Mouse (Mus musculus): Measurements from ENCODE around the gene Kdm2a. TPM values are rescaled to one million over a fixed set of nuclear protein-coding genes. Genes with fewer than 3 reads are reported as not detected.

Gene Kdm2a
- 10 to 100 TPM; 90.1 to 95.4 TPM for polyA plus RNA-seq (2017; shearing (Covaris generic))

DNA sequence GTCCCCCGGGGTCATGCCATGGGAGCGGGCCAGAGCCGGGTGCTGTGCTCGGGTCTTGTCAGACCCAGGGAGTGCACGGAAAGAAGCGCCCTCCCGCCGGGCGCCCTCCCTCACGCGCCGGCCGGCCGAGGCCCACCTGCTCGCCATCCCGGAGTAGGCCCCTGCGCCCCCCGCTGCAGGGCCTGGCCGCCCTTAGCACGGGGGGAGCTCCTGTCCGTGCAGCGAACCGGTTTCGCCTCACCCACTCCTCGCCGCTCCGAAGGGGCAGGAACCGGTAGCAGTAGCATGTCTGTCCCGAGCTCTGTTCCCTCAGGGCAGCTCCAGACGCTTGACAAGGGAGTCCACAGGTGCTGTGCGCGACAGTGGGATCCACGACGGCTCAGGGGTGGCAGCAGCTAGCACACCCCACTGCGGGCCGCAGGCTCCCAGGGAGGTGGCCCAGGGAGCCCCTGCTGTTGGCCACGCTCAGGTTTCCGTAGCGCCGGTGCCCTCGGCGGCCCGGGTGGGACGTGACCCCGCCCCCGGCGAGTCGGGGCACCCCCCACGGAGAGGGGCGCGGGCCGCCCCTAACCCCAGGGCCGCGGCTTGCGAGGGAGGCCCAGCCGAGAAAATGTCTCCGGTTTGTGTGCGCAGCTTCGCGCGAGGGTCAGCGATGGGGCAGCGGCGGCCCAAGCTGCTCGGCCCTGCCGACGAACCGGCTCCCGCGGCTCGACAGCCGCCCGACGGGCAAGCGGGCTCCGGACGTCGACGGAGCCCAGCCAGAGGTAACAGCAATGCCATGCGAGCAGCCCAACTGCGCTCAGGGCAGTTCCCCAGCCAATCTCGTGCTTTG, at the start of gene Kdm2a:
TSS of gene Kdm2a (minus strand) at position 488 of the 832 bp plus-strand sequence.
- peak; percentile 22 for ATAC-seq

DNA sequence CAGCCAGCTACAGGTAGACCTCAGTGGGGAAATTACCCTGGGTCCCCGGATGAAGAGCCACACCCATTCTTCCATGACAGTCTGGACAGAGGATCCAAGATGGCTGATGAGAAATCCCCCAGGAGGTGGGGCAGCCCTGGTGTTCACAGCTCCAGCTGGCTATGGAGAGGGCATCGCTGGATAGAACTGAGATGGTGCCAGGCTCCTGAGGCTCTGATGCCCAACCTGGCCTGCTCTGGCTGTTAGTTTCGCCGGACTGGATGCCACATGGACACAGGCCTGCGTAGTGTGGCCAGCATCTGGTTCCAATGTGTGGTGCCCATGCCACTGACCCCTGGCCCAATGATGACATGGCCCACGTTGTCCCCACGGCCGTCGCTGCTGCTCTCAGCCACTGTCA, 49.4 kb upstream of the Kdm2a start:
- no peak for ATAC-seq

DNA sequence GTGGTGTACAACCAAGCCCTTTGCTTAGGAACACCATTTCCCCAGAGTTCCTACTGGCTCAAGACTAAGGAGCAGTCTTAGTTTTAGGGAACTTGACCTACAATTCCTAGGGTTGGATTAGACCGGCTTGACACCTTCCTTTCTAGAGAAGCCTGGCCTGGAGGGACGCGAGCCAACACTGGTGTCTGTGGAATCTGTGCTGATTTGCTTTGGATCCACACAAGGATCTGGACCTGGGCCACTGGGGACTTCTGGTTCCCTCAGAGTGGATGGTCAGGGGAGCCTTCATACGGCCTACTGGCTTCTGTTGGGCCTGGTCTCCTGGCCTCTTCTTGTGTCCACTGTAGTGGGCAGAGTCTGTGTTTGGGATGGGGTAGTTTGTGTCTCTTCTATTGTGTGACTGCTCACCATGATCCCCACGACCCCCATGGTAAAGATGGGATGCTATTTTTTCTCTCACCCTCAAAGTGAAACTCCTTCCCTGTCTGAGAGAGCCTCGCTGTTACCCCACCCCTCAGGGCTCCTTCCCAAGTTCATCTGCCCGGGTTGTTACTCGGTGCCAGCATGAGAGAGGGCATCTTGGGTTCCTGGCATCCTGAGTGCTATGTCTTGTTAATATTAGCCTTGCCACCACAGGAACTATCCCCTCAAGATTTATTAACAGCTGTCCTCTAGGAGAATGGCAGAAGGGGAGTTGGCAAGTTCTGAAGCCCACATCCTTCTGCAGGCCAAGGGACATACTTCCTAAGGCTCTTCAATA, 48.8 kb upstream of the Kdm2a start:
- no peak for ATAC-seq

DNA sequence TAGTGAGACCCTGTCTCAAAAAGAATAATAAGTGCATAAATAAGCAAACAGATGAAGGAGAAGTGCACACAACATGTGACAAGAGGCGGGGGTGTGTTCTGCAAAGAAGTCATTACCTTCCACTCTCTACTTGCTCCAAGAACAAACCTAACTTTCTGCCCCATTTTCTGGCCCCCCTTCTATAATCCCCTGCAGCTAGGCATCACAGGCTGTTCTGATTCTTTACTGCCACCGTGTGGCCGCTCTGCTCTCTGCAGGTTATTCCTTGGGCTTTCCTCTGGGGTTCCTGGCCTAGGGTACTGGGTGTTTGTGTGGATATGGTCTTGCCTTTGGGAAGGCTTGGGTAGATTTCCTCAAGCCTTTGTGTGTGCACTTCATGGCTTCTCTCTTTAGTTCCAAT, 44.3 kb upstream of the Kdm2a start:
- no peak for ATAC-seq

DNA sequence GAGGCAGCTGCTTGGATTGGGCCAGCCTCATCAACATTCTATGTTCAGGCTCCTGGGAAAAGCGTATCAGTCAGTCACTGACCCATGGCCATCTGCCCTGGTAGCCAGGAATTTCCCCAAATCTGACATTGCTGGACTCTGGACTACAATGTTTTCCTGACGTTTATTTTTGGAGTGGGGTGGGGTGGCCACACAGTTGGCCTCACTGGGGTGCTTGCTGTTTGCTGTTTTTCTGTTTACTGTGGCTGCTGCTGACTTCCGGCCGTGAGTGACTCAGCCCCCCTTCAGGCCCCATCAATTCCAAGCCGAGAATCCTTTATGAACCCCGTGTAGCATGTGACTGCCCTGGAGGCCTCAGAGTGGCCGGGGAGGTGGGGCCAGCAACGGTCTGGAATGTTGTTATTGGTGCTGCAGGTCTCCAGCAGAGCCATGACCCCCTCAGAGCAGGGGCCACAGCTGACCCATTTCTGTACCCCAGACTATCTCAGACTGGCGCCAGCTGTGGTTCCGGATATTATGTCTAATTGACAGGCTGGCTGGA, 43.6 kb upstream of the Kdm2a start:
- no peak for ATAC-seq

DNA sequence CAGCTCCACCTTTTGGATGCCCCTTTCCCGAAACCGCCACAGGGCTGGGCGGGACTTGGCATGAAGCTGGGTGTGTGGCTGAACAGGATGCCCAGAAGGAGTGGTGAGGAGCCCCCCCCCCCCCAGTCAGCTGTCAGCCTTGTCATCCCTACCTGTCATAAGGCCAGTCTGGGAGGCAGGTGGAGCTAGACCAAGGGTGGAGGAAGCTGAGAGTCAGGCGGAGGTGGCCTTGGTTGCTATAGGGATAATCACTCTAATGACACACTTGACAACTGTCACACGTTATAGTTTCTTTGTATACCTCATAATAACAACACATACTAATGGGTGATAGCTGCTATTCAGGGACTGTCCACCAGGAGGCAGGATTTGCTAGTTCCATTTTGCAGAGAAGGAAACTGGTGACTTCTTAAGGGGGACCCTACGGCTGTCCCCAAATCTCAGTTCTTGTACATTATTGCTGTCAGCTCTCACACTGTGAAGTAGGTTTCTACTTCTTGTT, 43.1 kb upstream of the Kdm2a start:
- ATAC-seq, result peak; percentile 63

DNA sequence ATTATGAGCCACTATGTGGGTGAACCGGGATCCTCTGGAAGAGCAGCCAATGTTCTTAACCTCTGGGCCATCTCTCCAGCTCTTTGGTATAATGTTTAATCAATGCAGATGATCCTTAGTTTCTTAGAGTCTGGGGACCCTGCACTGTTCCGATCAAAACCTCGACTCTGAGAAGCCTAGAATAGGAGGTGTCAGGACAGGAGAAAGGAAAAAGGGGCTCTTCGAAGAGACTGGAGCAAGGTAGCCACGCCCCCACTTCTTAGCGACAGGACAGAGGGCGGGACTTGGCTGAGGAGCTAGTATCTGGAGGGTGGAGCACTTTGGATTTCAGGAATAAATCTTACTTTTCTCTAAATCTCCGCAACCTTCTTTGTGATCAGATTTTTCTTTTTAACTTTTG, 42.1 kb upstream of the Kdm2a start:
- ATAC-seq, result no peak

DNA sequence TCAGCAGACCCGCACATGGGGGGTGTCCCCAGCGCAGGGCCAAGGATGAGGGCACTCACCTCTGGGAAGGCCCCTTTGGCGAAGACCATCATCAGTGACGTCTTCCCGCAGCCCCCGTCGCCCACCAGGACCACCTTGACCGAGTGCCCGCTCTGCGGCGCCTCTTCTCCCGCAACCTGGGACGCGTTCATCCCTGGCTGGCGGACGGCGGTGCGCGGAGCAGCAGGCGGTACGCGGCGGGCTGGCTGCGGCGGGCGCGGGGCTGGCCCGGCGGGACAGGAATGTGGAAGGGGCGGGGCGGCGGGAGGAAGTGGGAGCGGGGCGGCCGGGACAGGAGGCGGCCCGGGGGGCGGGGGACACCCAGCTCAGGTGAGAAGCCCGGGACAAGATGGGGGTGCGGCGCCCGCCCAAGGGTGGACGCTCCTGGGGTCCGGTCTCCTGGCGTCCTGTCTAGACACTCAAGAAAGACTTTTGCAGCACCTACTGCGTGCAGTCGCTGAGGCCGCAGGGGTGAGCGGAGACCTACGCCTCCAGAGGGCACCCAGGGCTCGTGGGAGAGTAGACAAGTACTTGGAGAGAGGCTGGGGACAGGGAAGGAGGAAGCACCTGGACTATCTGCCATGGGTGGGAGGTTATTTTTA, 41.2 kb upstream of the Kdm2a start, which contains the start of gene Rhod:
TSS of gene Rhod (minus strand) at position 272 of the 641 bp plus-strand sequence.
- peak; percentile 23 for ATAC-seq

DNA sequence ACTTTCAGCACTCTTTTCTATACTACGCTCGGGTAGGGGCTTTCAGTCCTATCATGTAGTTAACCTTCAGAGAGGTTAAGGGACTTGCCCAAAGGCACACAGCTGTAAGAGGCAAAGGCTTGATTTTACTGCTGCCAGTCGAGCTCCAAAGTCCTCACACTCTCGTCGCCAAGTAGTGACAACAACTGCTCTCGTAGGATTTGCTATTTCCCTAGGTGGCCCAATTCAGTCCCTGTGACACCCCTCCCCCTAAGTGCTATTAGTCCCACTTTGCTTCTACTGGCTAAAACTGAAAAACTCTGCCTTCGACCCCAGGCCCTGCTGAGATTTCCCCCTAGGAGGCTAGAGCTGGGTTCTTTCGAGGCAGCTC, 40.7 kb upstream of the Kdm2a start:
- peak; percentile 25 for ATAC-seq

DNA sequence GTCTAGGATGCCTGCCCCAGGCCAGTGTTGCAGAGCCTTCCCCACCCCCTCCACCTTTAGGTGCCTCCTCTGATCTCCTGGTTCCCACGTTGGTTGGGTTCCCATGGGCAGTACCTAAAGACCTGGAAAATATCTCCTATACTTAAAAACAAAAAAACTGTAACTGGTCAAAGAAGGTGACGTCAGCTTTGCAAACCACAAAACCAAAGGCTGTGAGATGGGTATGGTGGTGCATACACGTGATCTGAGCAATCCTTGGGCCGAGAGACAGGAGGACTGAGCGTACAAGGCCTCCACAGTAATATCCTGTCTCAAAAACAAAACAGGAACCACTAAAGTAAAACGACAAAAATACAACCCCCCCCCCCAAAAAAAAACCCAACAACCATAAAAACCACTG, 39.8 kb upstream of the Kdm2a start:
- peak; percentile 46 for ATAC-seq

DNA sequence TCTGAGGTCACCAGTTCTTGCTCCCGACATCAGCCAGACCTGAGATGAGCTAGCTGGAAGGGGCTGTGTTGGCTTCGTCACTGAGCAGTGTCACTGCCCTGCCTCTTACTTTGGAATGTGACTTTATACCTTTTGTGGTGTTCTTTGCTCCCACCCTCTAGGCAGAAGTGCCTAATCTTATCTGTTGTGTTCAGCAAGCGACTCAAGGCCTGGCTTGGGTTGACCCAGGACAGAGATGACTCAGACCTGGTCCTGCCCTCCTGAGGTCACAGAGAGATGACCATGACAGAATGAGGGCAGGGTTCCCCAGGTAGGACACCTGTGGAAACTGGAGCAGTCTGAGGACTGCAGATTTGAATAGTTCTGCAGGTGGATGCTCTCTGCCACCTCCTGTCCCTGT, 38.2 kb upstream of the Kdm2a start:
- ATAC-seq, result no peak

DNA sequence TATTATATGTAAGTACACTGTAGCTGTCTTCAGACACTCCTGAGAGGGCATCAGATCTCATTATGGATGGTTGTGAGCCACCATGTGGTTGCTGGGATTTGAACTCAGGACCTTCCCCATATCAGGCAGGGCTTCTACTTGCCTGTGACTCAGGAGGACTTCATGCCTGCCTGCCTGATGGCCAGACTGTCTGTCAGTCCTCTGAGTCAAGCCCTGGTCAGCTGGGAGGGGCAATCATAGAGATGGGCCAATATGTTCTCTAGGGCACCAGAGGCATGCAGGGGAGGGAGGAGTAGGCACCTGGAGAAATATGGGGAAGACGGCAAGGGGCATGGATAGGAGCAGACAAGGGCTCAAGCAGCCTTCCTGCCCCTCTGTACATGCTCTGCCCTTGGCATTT, 36.9 kb upstream of the Kdm2a start:
- ATAC-seq, result no peak

DNA sequence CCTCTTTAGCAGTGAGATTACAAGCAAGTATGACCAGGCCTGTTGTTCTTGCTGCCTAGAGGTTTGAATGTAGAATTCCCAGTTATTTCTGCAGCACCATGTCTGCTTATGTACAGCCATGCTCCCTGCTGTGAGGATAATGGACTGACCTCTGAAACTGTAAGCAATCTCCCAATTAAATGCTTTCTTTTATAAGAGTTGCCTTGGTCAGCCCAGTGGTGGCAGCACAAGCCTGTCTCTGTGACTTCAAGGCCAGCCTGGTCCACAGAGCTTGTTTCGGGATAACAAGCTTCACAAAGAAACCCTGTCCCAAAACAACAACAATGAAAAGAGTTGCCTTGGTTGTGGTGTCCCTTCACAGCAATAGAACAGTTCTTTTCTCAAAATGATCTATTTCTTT, 35.7 kb upstream of the Kdm2a start:
- ATAC-seq, result no peak

DNA sequence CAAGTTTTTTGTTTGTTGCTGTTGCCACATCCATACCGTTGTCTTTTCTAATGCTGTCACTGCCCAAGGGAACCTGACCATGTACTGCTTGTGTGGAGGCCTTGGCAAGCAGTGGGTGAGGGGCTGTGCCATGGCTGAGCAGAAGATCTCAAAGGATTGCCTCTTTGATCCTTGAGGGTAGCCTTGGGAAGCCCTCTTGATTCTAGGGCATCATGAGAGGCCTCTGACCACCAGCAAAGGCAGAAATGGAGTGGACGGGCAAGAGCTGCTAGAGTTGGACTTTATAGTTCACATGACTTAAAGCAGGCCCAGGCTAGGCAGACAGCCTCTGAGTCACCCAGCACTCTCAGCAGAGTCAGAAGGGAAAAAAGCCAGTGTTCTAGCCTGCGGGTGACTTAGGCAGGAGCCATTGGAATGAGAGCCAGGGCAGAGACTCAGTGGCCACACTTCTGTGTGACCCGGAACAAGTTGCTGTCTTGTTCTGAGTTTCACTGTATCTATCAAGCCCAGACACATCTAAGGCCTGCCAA, 32.1 kb upstream of the Kdm2a start:
- no peak for ATAC-seq

DNA sequence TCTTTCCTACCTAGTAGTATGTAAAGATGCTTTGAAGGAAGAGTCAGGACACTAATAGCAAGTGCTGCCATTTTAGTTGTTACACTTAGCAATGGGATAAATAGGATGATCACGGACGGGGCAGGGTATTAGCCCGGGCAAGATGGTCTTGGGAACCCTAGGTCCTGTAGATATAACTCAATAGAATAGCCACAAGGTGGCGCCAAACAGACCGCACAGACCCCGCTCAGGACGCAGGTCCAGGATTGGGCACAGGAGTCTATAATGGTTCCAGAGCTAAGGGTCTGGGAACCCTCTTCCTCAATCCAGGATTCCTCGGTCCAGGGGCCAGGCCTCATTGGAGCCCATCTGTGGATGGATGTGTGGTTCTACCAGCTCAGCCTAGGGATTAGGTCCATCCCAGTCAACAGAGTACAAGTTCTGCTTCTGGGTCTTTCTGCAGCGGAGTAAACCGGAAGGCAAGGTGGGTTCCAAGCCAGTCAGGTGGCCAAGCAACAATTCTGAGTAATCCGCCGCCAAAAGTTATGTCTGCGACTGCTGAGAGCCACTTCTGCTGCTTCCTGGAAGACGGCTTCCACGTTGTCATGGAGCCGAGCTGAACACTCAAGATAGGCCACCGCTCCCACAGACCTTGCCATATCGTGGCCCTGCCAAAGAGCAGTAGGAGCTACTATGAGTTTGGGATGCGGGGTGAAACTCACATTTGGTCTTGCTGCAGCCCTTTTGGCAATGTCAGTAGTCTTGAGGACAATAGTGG, 27.7 kb upstream of the Kdm2a start:
- ATAC-seq, result no peak

DNA sequence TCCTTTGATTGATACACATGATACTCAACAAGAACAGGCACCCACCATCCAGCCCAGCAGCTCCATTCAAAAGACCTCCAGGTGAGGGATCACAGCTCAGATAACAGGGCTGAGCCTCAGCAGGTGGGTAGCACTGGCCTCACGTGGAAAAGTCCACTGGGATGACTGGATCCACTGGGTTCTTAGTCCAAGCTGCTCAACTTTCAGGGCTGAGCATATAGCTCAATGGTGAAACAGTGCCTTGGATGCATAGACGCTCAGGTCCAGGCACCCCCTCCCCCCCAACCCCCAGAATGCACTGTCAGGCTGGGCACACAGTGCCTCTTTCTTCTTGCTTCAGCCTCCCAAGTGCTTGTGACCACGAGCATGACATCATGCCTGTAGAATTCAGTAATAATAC, 24.9 kb upstream of the Kdm2a start:
- ATAC-seq, result no peak

DNA sequence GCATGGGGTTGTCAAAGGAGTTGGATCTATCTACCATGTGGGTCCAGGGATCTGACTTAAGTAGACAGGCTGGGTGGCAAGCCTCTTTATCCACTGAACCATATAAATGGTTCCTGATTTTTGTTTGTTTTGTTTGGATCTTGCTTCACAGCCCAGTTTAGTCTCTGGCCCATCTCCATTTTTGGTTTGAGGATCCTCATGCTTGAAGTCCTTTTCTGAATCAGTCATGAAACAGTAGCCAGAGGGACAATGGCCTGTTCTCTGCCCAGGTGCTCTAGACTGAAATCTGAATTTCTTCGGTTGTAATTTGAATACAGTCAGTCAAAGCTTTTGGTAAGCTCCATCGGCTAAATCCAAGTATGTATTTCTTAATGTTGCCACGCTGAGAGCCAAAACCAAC, 24.5 kb upstream of the Kdm2a start:
- no peak for ATAC-seq

DNA sequence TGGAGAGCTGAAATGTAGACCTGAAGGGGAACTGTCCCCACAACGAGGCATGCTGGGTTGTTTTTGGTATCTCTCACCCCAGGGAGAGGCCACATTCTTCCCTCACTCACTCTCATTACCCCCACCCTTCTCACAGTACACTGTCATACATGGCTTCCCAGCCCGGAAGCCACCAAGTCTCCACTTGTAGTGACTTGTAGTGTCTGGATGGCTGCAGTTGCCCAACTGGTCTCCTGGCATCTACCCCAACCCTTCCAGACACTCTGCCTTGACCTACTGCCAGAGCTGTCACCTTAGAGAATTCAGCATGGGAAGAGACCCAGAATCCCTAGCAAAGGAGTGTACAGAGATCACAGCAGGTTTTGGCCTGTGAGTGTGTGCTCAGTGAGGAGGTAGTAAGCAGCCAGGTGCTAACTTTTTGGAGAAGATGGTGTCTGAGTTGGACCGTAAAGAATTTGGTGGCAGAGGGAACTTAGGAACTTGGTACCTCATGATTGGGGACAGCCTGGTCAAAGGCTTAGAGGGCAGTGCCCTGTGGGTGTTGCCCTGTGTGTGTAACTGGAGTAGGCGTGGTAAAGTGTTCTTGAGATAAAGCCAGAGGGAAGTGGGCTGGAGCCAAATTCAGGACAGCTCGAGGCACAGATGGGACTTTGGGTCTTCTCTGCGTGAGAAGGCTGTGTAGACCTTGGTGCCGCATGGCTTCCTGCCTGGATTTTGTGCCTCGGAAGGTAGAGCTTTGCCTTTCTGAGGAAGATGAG, 22.2 kb upstream of the Kdm2a start:
- ATAC-seq, result no peak

DNA sequence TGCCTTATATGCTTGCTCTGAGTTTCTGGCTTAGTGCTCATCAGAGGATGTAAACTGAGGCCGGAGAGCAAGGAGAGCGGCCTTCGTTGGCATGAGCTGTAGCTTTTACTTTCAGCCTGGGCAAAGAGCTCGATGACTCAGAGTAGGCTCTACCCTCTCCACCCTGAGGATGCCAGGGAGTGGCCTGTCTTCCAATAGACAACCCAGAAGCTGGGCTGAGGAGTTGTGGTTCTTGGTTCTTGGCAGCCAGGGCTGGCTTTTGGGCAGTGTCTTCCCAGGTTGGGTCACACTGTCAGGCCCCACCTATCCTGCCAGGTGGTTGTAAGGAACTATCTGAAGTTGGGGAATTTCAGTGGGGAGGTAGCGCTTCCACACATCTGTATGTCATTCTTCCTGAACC, 21.6 kb upstream of the Kdm2a start:
- ATAC-seq, result no peak

DNA sequence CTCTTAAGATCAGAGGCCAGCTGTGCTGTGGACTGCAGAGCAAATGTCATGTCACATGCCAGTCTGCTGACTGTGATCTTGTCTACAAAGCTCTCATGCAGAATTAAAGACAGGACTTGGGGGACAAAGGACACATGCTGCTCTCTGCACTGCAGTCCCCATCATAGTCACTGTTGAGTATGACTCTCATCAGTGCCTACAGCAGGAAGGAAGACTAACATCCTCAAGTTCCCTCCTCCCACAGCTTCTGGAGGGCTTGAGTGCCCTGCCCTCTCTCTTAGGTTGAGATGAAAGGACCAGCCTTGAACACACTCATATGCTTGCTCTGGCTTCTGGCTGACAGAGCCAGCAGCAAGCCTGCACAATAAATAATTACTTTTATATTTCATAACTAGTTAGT, 19.6 kb upstream of the Kdm2a start:
- ATAC-seq, result no peak

DNA sequence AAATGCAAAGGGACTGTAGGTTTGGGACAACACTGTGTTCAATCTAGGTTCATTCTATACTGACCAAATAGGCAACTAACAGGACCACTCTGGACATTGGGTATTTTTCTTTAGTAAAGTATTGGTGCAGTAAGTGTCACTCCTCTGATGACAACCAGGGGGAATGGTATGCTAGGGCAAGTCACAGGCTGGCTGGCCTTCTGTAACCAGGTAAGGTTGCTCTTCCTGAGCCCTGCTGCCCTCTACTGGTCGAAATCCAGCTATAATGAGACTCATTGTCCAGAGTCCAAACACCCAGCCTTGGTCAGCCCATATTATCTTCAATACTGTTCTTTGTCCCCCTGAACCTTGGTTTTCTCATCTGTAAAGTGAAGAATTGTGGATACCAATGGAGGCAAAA, 19.1 kb upstream of the Kdm2a start:
- no peak for ATAC-seq

All from CD4-positive, CD25-positive, alpha-beta regulatory T cell, adult 4 months (primary cell).